Mouse (Mus musculus): ENCODE results near the gene Zwint.

GRCm38 (mm10) chr10:72675971-72676370, 21.3 kb downstream of the Zwint start:
- TF ChIP-seq GATA1 (IDR thresholded peaks at IDR 0.05; ENCODE audit: borderline replicate concordance, low read length), result no peak
- no peak for TF ChIP-seq FLI1 (IDR thresholded peaks at IDR 0.05; ENCODE audit: low read length)

All from megakaryocyte, embryonic 14.5 days (primary cell).